ENCODE assay signal across 8 mouse cellular contexts in the genomic region with DNA sequence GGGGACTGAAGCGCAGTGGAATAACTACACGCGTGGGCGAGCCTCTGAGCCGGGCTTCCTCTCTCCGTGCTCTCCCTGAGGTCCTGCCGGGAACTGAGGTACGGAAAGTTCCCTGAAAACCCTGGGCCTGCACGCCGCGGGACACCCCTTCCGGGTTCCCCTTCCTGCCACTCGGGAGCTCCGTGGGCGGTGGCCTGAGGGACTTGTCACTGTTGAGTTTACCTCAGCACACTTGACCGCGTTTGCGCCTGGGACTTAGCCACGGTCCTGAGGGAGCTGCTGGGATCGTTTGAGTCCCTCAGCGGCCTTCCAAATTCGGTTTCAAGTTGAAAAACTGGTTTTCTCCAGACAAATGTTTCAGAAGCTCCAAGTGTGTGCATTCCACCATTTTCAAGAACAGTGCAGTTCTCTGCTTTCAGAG. TPM values are rescaled to one million over a fixed set of nuclear protein-coding genes. Genes with fewer than 3 reads are reported as not detected.
A peak's percentile ranks its signal among the peaks of the same experiment; 100 is the strongest.
DNase-seq lines count a peak whose midpoint lies in the region; TF ChIP-seq lines count a peak whose summit lies in the region.

No protein-coding gene starts in this region.

- peaks cover 8% of the 10 kb centered on the region for H3K4me1 ChIP-seq in lung, adult 2 months (ENCODE audit: control insufficient read depth, insufficient read depth, low read length)
- H3K4me1 ChIP-seq in olfactory bulb, adult 2 months (ENCODE audit: control insufficient read depth, insufficient read depth, low read length) = no peaks in the 10 kb centered on the region; the same call in 1 of the 2 replicates

- TF ChIP-seq POLR2A in lung, adult 2 months (IDR thresholded peaks at IDR 0.05; ENCODE audit: borderline replicate concordance, extremely low read depth, low read depth, low read length) = no peak; the same call in 1 of the 2 replicates
- TF ChIP-seq POLR2A in olfactory bulb, adult 2 months (IDR thresholded peaks at IDR 0.05; ENCODE audit: insufficient read depth, low read depth, low read length) = no peak

- peak overlapping the region; percentile 91 for H3K4me3 ChIP-seq in lung, adult 2 months (replicated peaks; ENCODE audit: extremely low read depth, low read depth, low read length)
- peak overlapping the region; percentile 87 for H3K4me3 ChIP-seq in olfactory bulb, adult 2 months (ENCODE audit: insufficient read depth, low read depth, low read length)

- under 1% methylated on average over 22 of the region's 22 CpGs for WGBS in lung, adult 2 months
- under 1% methylated on average over 22 of the region's 22 CpGs for WGBS in olfactory bulb, adult 2 months

- intact Hi-C loops in left cerebral cortex, postnatal 10 days (cut with DNase I) = no loop called here

- no peak for TF ChIP-seq CTCF in lung, adult 2 months (IDR thresholded peaks at IDR 0.05; ENCODE audit: insufficient read depth, low read length)
- no peak for TF ChIP-seq CTCF in olfactory bulb, adult 2 months (IDR thresholded peaks at IDR 0.05; ENCODE audit: insufficient read depth, low read depth, low read length)

- peak; percentile 59 to 89 for DNase-seq in left cerebral cortex, postnatal 10 days (ENCODE audit: extremely low spot score in 1 of 2, low spot score in 2 of 2)
- no peak for DNase-seq in left cerebral cortex, adult 8-10 months (ENCODE audit: low spot score in 2 of 2)
- peak; percentile 53 for DNase-seq in c-Kit-negative CD71-positive TER-119-positive erythroid progenitor cells, embryonic 14.5 days (ENCODE audit: low read depth, low spot score)
- DNase-seq in gastrocnemius, postnatal 4 days (ENCODE audit: low spot score in 2 of 2) = peak; percentile 55 to 70
- peak; percentile 82 for DNase-seq in kidney, adult 11 months
- DNase-seq in lung, adult 2 months = peak; percentile 81
- DNase-seq in urinary bladder, postnatal 25 days (ENCODE audit: low spot score) = peak; percentile 64

- peak overlapping the region; percentile 82 for H3K27ac ChIP-seq in olfactory bulb, adult 2 months (ENCODE audit: insufficient read depth, low read depth, low read length)

RNA-seq across cellular contexts. Expression of gene Ints13, which starts 0.5 kb away (rescaled TPM):
- total RNA-seq in left cerebral cortex, postnatal 10 days (2021) = 10 to 100 TPM; 29.4 to 34.4 TPM
- 10 to 100 TPM; 29.8 to 44.1 (median 36.3) TPM for total RNA-seq in left cerebral cortex, adult 8-10 months (2022)
- total RNA-seq in gastrocnemius, postnatal 4 days (2021) = 10 to 100 TPM; 21.3 to 27.6 TPM
- 10.0 and 13.1 TPM in 2 replicates for polyA plus RNA-seq in lung, adult 2 months (2012; rRNA removed)
- polyA plus RNA-seq in olfactory bulb, adult 2 months (2012; ENCODE audit: insufficient read depth, insufficient read length, low replicate concordance, missing spikeins) = 567 TPM in 1 of 2 replicates, not detected in the other

RNA-seq across cellular contexts. Expression of gene Fgfr1op2, which starts 1.1 kb away (rescaled TPM):
- total RNA-seq in left cerebral cortex, postnatal 10 days (2021) = 10 to 100 TPM; 47.2 to 50.3 TPM
- total RNA-seq in left cerebral cortex, adult 8-10 months (2022) = 10 to 100 TPM; 92.6 to 96.2 (median 94.2) TPM
- 10 to 100 TPM; 52.2 to 52.4 TPM for total RNA-seq in gastrocnemius, postnatal 4 days (2021)
- polyA plus RNA-seq in lung, adult 2 months (2012; rRNA removed) = 54.3 and 87.8 TPM in 2 replicates
- polyA plus RNA-seq in olfactory bulb, adult 2 months (2012; ENCODE audit: insufficient read depth, insufficient read length, low replicate concordance, missing spikeins) = 217 TPM in 1 of 2 replicates, not detected in the other

Comparison
In these comparisons a context has a peak if more than half of its experiments do, and no peak if none do; other contexts are left out.
1. DNase-seq: peak in left cerebral cortex, postnatal 10 days (2 of 2), c-Kit-negative CD71-positive TER-119-positive erythroid progenitor cells, embryonic 14.5 days (single experiment), gastrocnemius, postnatal 4 days (2 of 2), kidney, adult 11 months (single experiment), lung, adult 2 months (single experiment) and urinary bladder, postnatal 25 days (single experiment); none in left cerebral cortex, adult 8-10 months (0 of 2).